16 mouse cellular contexts compared by ENCODE assay signal in genomic region chr1:160325542-160325941, GRCm38 (mm10).
DNase-seq lines count a peak whose midpoint lies in the region; ATAC-seq lines count a peak whose summit lies in the region.
"Had no signal": no experiment of that assay in that cellular context is flagged by ENCODE, and none has a peak within 500 bp of the region (broad histone marks: within the 10 kb centered on the region; RNA-seq: fewer than 3 reads in every experiment).

No protein-coding gene starts in this region.

- peak overlapping the region; percentile 49; the same call in 1 of the 2 replicates for H3K9ac ChIP-seq in liver, embryonic 12.5 days
- no peak overlapping the region for H3K9ac ChIP-seq in forebrain, embryonic 16.5 days (replicated peaks; ENCODE audit: low read depth, low read length)
- H3K9ac ChIP-seq: heart, embryonic 13.5 days; limb, embryonic 15.5 days; midbrain, embryonic 12.5 days had no signal

- H3K4me3 ChIP-seq in liver, embryonic 12.5 days: no peak overlapping the region
- H3K4me3 ChIP-seq in forebrain, embryonic 16.5 days (replicated peaks; ENCODE audit: low read length): no peak overlapping the region
- H3K4me3 ChIP-seq: embryonic facial prominence, embryonic 10.5 days; heart, embryonic 13.5 days; limb, embryonic 15.5 days; midbrain, embryonic 12.5 days had no signal

- H3K27me3 ChIP-seq in liver, embryonic 12.5 days (replicated peaks): no peaks in the 10 kb centered on the region
- H3K27me3 ChIP-seq in forebrain, embryonic 16.5 days (replicated peaks; ENCODE audit: control insufficient read depth, insufficient read depth, low read length): no peaks in the 10 kb centered on the region
- H3K27me3 ChIP-seq: heart, embryonic 13.5 days; limb, embryonic 15.5 days; midbrain, embryonic 12.5 days had no signal

- peaks cover 46% of the 10 kb centered on the region for H3K4me1 ChIP-seq in liver, embryonic 12.5 days
- H3K4me1 ChIP-seq in forebrain, embryonic 16.5 days (replicated peaks; ENCODE audit: control insufficient read depth, insufficient read depth, low read length): no peaks in the 10 kb centered on the region
- H3K4me1 ChIP-seq: limb, embryonic 15.5 days; midbrain, embryonic 12.5 days had no signal

- ATAC-seq in erythroid progenitor cell, adult 5-6 weeks (replicated peaks; ENCODE audit: low FRiP score, poor library complexity, severe bottlenecking): peak; percentile 50; the same call in 1 of the 2 replicates
- ATAC-seq in liver, embryonic 12.5 days: peak; percentile 74
- ATAC-seq in megakaryocyte-erythroid progenitor cell, adult 5-6 weeks (replicated peaks; ENCODE audit: low FRiP score, low TSS enrichment, poor library complexity, severe bottlenecking): peak; percentile 74
- no peak for ATAC-seq in forebrain, embryonic 16.5 days

- intact Hi-C loops in left cerebral cortex, postnatal 10 days (cut with DNase I): no loop called here

- no peaks in the 10 kb centered on the region for H3K9me3 ChIP-seq in liver, embryonic 12.5 days (replicated peaks)
- no peaks in the 10 kb centered on the region for H3K9me3 ChIP-seq in forebrain, embryonic 16.5 days (ENCODE audit: control insufficient read depth, low read length)
- H3K9me3 ChIP-seq: embryonic facial prominence, embryonic 10.5 days; heart, embryonic 13.5 days; limb, embryonic 15.5 days; midbrain, embryonic 12.5 days had no signal

- WGBS in liver, embryonic 12.5 days (ENCODE audit: insufficient replicate concordance): 6% methylated on average over 5 of the region's 5 CpGs
- 85% methylated on average over 5 of the region's 5 CpGs for WGBS in forebrain, embryonic 16.5 days

- DNase-seq in kidney, postnatal 14 days: peak; percentile 33
- DNase-seq in kidney, adult 8-10 months: no peak
- no peak for DNase-seq in adrenal gland, postnatal 36 days
- no peak for DNase-seq in left cerebral cortex, postnatal 10 days (ENCODE audit: extremely low spot score in 1 of 2, low spot score in 2 of 2)
- DNase-seq: adrenal gland, postnatal 14 days; cerebellum, postnatal 14 days; lung, postnatal 14 days; right cerebral cortex, postnatal 25 days had no signal

- H3K4me2 ChIP-seq in liver, embryonic 12.5 days: peak overlapping the region; percentile 50
- no peak overlapping the region for H3K4me2 ChIP-seq in forebrain, embryonic 16.5 days (ENCODE audit: low read length)
- H3K4me2 ChIP-seq: heart, embryonic 13.5 days; limb, embryonic 15.5 days; midbrain, embryonic 12.5 days had no signal

- H3K27ac ChIP-seq in liver, embryonic 12.5 days: peak overlapping the region; percentile 63; the same call in 1 of the 2 replicates
- no peak overlapping the region for H3K27ac ChIP-seq in forebrain, embryonic 16.5 days (ENCODE audit: low read length)
- H3K27ac ChIP-seq: embryonic facial prominence, embryonic 10.5 days; heart, embryonic 13.5 days; limb, embryonic 15.5 days; midbrain, embryonic 12.5 days had no signal

- no peaks in the 10 kb centered on the region for H3K36me3 ChIP-seq in liver, embryonic 12.5 days
- no peaks in the 10 kb centered on the region for H3K36me3 ChIP-seq in forebrain, embryonic 16.5 days (ENCODE audit: control insufficient read depth, insufficient read depth)
- H3K36me3 ChIP-seq: embryonic facial prominence, embryonic 10.5 days; heart, embryonic 13.5 days; limb, embryonic 15.5 days; midbrain, embryonic 12.5 days had no signal
